In genomic region chr13:97193420-97193819, GRCm38 (mm10) we compare ENCODE assay signal across 8 mouse cellular contexts. TPM values are rescaled to one million over a fixed set of nuclear protein-coding genes. Genes with fewer than 3 reads are reported as not detected.
A peak's percentile ranks its signal among the peaks of the same experiment; 100 is the strongest.
DNase-seq lines count a peak whose midpoint lies in the region; ATAC-seq lines count a peak whose summit lies in the region.

No protein-coding gene starts in this region.

- 49% methylated on average over 7 of the region's 7 CpGs for WGBS in midbrain, embryonic 14.5 days
- 76% methylated on average over 7 of the region's 7 CpGs for WGBS in midbrain, embryonic 10.5 days
- 66% methylated on average over 7 of the region's 7 CpGs for WGBS in liver, embryonic 12.5 days (ENCODE audit: insufficient replicate concordance)

- H3K4me2 ChIP-seq in midbrain, embryonic 14.5 days (ENCODE audit: low read length): no peak overlapping the region
- no peak overlapping the region for H3K4me2 ChIP-seq in liver, embryonic 12.5 days

- H3K27me3 ChIP-seq in midbrain, embryonic 14.5 days (ENCODE audit: control insufficient read depth, insufficient read depth, low read length): no peaks in the 10 kb centered on the region
- H3K27me3 ChIP-seq in midbrain, embryonic 10.5 days (ENCODE audit: low read depth, poor library complexity, severe bottlenecking): peaks cover 12% of the 10 kb centered on the region
- no peaks in the 10 kb centered on the region for H3K27me3 ChIP-seq in liver, embryonic 12.5 days (replicated peaks)

- no peaks in the 10 kb centered on the region for H3K9me3 ChIP-seq in midbrain, embryonic 14.5 days (ENCODE audit: control insufficient read depth, low read length)
- no peaks in the 10 kb centered on the region for H3K9me3 ChIP-seq in midbrain, embryonic 10.5 days (replicated peaks)
- no peaks in the 10 kb centered on the region for H3K9me3 ChIP-seq in liver, embryonic 12.5 days (replicated peaks)

- H3K27ac ChIP-seq in midbrain, embryonic 14.5 days (replicated peaks; ENCODE audit: low read depth, low read length): no peak overlapping the region
- H3K27ac ChIP-seq in midbrain, embryonic 10.5 days (replicated peaks): no peak overlapping the region
- no peak overlapping the region for H3K27ac ChIP-seq in liver, embryonic 12.5 days

- no peak for ATAC-seq in midbrain, embryonic 14.5 days (ENCODE audit: low FRiP score, low TSS enrichment)
- no peak for ATAC-seq in liver, embryonic 12.5 days

- H3K4me1 ChIP-seq in midbrain, embryonic 14.5 days (ENCODE audit: control insufficient read depth, insufficient read depth, low read length): 0 out of 2 replicates have a peak, but pooled peaks cover 5% of the 10 kb centered on the region
- peaks cover 19% of the 10 kb centered on the region for H3K4me1 ChIP-seq in midbrain, embryonic 10.5 days
- peaks cover 14% of the 10 kb centered on the region for H3K4me1 ChIP-seq in liver, embryonic 12.5 days

- no peak overlapping the region for H3K9ac ChIP-seq in midbrain, embryonic 14.5 days (replicated peaks; ENCODE audit: low read length)
- no peak overlapping the region for H3K9ac ChIP-seq in liver, embryonic 12.5 days

- no peaks in the 10 kb centered on the region for H3K36me3 ChIP-seq in midbrain, embryonic 14.5 days (ENCODE audit: control insufficient read depth, insufficient read depth, low read length)
- 0 out of 2 replicates have a peak, but pooled peaks cover 4% of the 10 kb centered on the region for H3K36me3 ChIP-seq in midbrain, embryonic 10.5 days
- H3K36me3 ChIP-seq in liver, embryonic 12.5 days: no peaks in the 10 kb centered on the region

- no peak overlapping the region for H3K4me3 ChIP-seq in midbrain, embryonic 14.5 days (replicated peaks; ENCODE audit: low read depth, low read length)
- H3K4me3 ChIP-seq in midbrain, embryonic 10.5 days: no peak overlapping the region
- no peak overlapping the region for H3K4me3 ChIP-seq in liver, embryonic 12.5 days

- peak; percentile 81 for DNase-seq in midbrain, embryonic 14.5 days
- DNase-seq in midbrain, embryonic 10.5 days (ENCODE audit: low spot score): no peak
- DNase-seq in cerebellum, adult 11-12 months: peak; percentile 75
- DNase-seq in gastrocnemius, postnatal 4 days (ENCODE audit: low spot score in 2 of 2): peak; percentile 38 to 68
- peak; percentile 66 to 72 for DNase-seq in layer of hippocampus, postnatal 36 days
- peak; percentile 71 for DNase-seq in right cerebral cortex, postnatal 14 days
- no peak for DNase-seq in thymus, postnatal 10 days (ENCODE audit: low spot score in 2 of 2)

RNA-seq across cellular contexts. Expression of gene Hexb, which starts 4.7 kb away (rescaled TPM):
- polyA plus RNA-seq in midbrain, embryonic 14.5 days (2014; fragmentation: Nextera tagmentation; extraction: Ambion mirVana): 32.4 and 38.7 TPM in 2 replicates
- 18.5 and 19.8 TPM in 2 replicates for polyA plus RNA-seq in midbrain, embryonic 10.5 days (2016; fragmentation: Nextera tagmentation; extraction: Ambion mirVana)
- 10 to 100 TPM; 26.7 to 27.8 TPM for total RNA-seq in gastrocnemius, postnatal 4 days (2021)
- 100 to 1,000 TPM; 117 to 122 TPM for total RNA-seq in layer of hippocampus, postnatal 36 days (2021)
- 14.1 and 15.1 TPM in 2 replicates for polyA plus RNA-seq in liver, embryonic 12.5 days (2016; fragmentation: Nextera tagmentation; extraction: Ambion mirVana)

RNA-seq across cellular contexts. Expression of gene Enc1, which starts 47.5 kb away (rescaled TPM):
- 94.2 and 99.0 TPM in 2 replicates for polyA plus RNA-seq in midbrain, embryonic 14.5 days (2014; fragmentation: Nextera tagmentation; extraction: Ambion mirVana)
- polyA plus RNA-seq in midbrain, embryonic 10.5 days (2016; fragmentation: Nextera tagmentation; extraction: Ambion mirVana): 7.5 and 11.2 TPM in 2 replicates
- total RNA-seq in gastrocnemius, postnatal 4 days (2021): 10 to 100 TPM; 11.0 to 12.9 TPM
- total RNA-seq in layer of hippocampus, postnatal 36 days (2021): 100 to 1,000 TPM; 689 to 742 TPM
- 0.92 and 0.93 TPM in 2 replicates for polyA plus RNA-seq in liver, embryonic 12.5 days (2016; fragmentation: Nextera tagmentation; extraction: Ambion mirVana)

RNA-seq across cellular contexts. Expression of gene Gfm2, which starts 55.7 kb away (rescaled TPM):
- polyA plus RNA-seq in midbrain, embryonic 14.5 days (2014; fragmentation: Nextera tagmentation; extraction: Ambion mirVana): 26.9 and 36.5 TPM in 2 replicates
- polyA plus RNA-seq in midbrain, embryonic 10.5 days (2016; fragmentation: Nextera tagmentation; extraction: Ambion mirVana): 39.2 and 45.1 TPM in 2 replicates
- 10 to 100 TPM; 27.4 to 30.0 TPM for total RNA-seq in gastrocnemius, postnatal 4 days (2021)
- 10 to 100 TPM; 27.3 to 30.4 TPM for total RNA-seq in layer of hippocampus, postnatal 36 days (2021)
- 29.0 and 31.7 TPM in 2 replicates for polyA plus RNA-seq in liver, embryonic 12.5 days (2016; fragmentation: Nextera tagmentation; extraction: Ambion mirVana)

RNA-seq across cellular contexts. Expression of gene Nsa2, which starts 55.7 kb away (rescaled TPM):
- polyA plus RNA-seq in midbrain, embryonic 14.5 days (2014; fragmentation: Nextera tagmentation; extraction: Ambion mirVana): 46.1 and 48.1 TPM in 2 replicates
- polyA plus RNA-seq in midbrain, embryonic 10.5 days (2016; fragmentation: Nextera tagmentation; extraction: Ambion mirVana): 57.4 and 60.5 TPM in 2 replicates
- 100 to 1,000 TPM; 101 to 105 TPM for total RNA-seq in gastrocnemius, postnatal 4 days (2021)
- 10 to 100 TPM; 44.5 to 49.0 TPM for total RNA-seq in layer of hippocampus, postnatal 36 days (2021)
- polyA plus RNA-seq in liver, embryonic 12.5 days (2016; fragmentation: Nextera tagmentation; extraction: Ambion mirVana): 41.5 and 42.2 TPM in 2 replicates

Comparison
In these comparisons a context has a peak if more than half of its experiments do, and no peak if none do; other contexts are left out.
1. DNase-seq: peak in midbrain, embryonic 14.5 days (single experiment), cerebellum, adult 11-12 months (single experiment), gastrocnemius, postnatal 4 days (2 of 2), layer of hippocampus, postnatal 36 days (2 of 2) and right cerebral cortex, postnatal 14 days (single experiment); none in midbrain, embryonic 10.5 days (single experiment) and thymus, postnatal 10 days (0 of 2).